Mouse (Mus musculus) R1 (cell line): Measurements from ENCODE around the gene Prrt1.

Experiments
- DNase-seq: peaks from one replicate; pipeline ENCODE4 v3.0.0-alpha.2; 2018; ENCODE audit warnings: low read depth, low spot score

Prrt1 gene

GRCm38 (mm10) chr17:34671151-34672066 lies 42.1 kb downstream of the Prrt1 start:
- no peak for DNase-seq

DNA sequence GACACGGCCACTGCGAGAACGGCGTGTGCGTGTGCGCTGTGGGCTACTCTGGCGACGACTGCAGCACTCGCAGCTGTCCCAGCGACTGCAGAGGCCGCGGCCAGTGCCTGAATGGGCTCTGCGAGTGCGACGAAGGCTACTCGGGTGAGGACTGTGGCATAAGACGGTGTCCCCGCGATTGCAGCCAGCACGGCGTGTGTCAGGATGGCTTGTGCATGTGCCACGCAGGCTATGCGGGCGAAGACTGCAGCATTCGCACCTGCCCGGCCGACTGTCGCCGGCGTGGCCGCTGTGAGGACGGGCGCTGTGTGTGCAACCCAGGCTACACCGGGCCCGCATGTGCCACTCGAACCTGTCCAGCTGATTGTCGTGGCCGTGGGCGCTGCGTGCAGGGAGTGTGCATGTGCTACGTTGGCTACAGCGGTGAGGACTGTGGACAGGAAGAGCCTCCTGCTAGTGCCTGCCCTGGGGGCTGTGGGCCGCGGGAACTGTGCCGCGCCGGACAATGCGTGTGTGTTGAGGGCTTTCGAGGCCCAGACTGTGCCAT lies 43.0 kb downstream of the Prrt1 start:
- no peak for DNase-seq

- no peak for DNase-seq
Observed at GRCm38 (mm10) chr17:34673139-34673538, 43.8 kb downstream of the Prrt1 start.

GRCm38 (mm10) chr17:34674524-34675204 lies 45.3 kb downstream of the Prrt1 start:
- no peak for DNase-seq

- no peak for DNase-seq
Observed at GRCm38 (mm10) chr17:34675205-34676092, 46.1 kb downstream of the Prrt1 start.

DNA sequence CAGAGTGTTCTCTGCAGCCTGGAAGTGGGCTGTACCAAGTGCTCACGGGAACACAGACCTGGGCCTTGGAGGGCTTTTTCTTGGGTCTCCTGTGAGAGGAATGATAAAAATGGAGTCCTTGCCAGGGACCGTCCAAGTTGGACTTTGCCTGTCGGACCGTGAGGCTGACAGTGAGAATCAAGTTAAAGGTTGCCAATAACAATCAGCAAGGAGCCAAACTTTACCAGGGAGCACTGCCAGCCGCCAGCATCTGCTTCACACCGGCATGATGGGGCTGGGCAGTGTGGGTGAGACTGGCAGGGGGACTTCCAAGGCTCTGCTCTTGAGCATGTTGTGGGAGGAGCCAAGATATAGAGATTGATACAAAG lies 46.7 kb downstream of the Prrt1 start:
- DNase-seq: no peak

- no peak for DNase-seq
Observed at GRCm38 (mm10) chr17:34676671-34677070, 47.3 kb downstream of the Prrt1 start.

DNA sequence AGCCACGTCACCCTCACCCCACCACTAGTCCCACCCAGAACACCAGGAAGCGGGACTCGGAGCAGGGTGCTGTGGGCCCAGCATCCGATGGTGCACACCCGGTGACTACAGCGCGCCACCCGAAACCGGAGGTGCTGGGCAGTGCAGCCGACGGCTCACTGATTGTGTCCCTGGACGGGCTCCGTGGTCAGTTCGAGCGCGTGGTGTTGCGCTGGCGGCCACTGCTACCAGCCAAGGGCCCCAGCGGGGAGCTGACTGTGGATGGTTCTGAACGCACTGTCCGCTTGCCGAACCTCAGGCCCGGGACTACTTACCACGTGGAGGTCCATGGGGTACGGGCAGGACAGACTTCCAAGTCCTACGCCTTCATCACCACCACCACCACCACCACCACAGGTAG lies 50.9 kb downstream of the Prrt1 start:
- DNase-seq: no peak

GRCm38 (mm10) chr17:34680621-34681020 lies 51.3 kb downstream of the Prrt1 start:
- DNase-seq: no peak

- no peak for DNase-seq
Observed at GRCm38 (mm10) chr17:34681132-34681571, 51.8 kb downstream of the Prrt1 start.

GRCm38 (mm10) chr17:34681881-34682536 lies 52.7 kb downstream of the Prrt1 start:
- no peak for DNase-seq
